Mouse (Mus musculus) kidney, embryonic 16.5 days (tissue): Measurements from ENCODE around the gene Irx5. TPM values are rescaled to one million over a fixed set of nuclear protein-coding genes. Genes with fewer than 3 reads are reported as not detected.

ENCODE experiments used
- ATAC-seq: fragments of 200-750 bp; cut with Nextera tagmentation; 2 replicates; pipeline ENCODE4 v1.8.0; 2017; ENCODE audit warnings: moderate TSS enrichment; ENCODE audit not compliant: low FRiP score, low TSS enrichment
- H3K27ac ChIP-seq: fragments of 300-500 bp; sonication (generic); 2 replicates; pipeline ENCODE4 v1.5.1; 2014; ENCODE audit warnings: low read length
- H3K27me3 ChIP-seq: fragments of 300-500 bp; sonication (generic); 2 replicates; pipeline ENCODE4 v1.6.1; 2014; ENCODE audit warnings: low read length, control low read depth, mixed read lengths; ENCODE audit not compliant: insufficient read depth
- H3K36me3 ChIP-seq: fragments of 300-500 bp; sonication (generic); 2 replicates; pipeline ENCODE4 v1.6.1; 2014; ENCODE audit warnings: low read length, control low read depth, mixed read lengths; ENCODE audit not compliant: insufficient read depth
- H3K4me1 ChIP-seq: fragments of 300-500 bp; sonication (generic); 2 replicates; pipeline ENCODE4 v1.6.1; 2014; ENCODE audit warnings: low read length, control low read depth, mixed read lengths; ENCODE audit not compliant: insufficient read depth
- H3K4me2 ChIP-seq: fragments of 300-500 bp; sonication (generic); replicated peaks from 2 replicates; pipeline ENCODE4 v1.6.1; 2014; ENCODE audit warnings: low read depth, low read length
- H3K4me3 ChIP-seq: fragments of 300-500 bp; sonication (generic); 2 replicates; pipeline ENCODE4 v1.5.1; 2014; ENCODE audit warnings: mild to moderate bottlenecking, low read length
- H3K9ac ChIP-seq: fragments of 300-500 bp; sonication (generic); replicated peaks from 2 replicates; pipeline ENCODE4 v1.6.1; 2014; ENCODE audit warnings: low read length
- H3K9me3 ChIP-seq: fragments of 300-500 bp; sonication (generic); 2 replicates; pipeline ENCODE4 v1.6.1; 2016; ENCODE audit warnings: low read length, control low read depth
- WGBS: fragments of 180-500 bp; shearing (Covaris S2); extraction: QIAGEN DNeasy Blood & Tissue Kit; methylation state at CpG from one replicate; pipeline ENCODE4 v1.1.7; 2014; 5-methylcytosine and 5-hydroxymethylcytosine counted together
- polyA plus RNA-seq: library from polyadenylated mRNA; unstranded; fragments of >200 nt; fragmentation: Nextera tagmentation; extraction: Ambion mirVana; gene quantifications from 2 replicates; pipeline ENCODE4 v1.2.1, GENCODE M21; 2015

The Irx5 gene
- polyA plus RNA-seq, 1 experiment from 2014 or later: 2.6 TPM

- Histone ChIP-seq H3K27me3 (peaks cover 85% of the 10 kb centered on the region), H3K4me3 (peak overlapping the region; percentile 73), H3K4me2 (peak overlapping the region; percentile 82), H3K9ac (peak overlapping the region; percentile 75), H3K4me1 (peaks cover 36% of the 10 kb centered on the region), H3K36me3 (no peaks in the 10 kb centered on the region), H3K9me3 (no peaks in the 10 kb centered on the region), H3K27ac (no peak overlapping the region)
- WGBS: 0% methylated on average over 21 of the region's 21 CpGs
- no peak for ATAC-seq
Observed at GRCm38 (mm10) chr8:92359833-92360082, 2.3 kb downstream of the Irx5 start.

- Histone ChIP-seq H3K9ac (peak overlapping the region; percentile 75), H3K36me3 (no peaks in the 10 kb centered on the region)
Observed at GRCm38 (mm10) chr8:92360083-92360861, 2.8 kb downstream of the Irx5 start.

GRCm38 (mm10) chr8:92361546-92362351 lies 4.3 kb downstream of the Irx5 start:
- H3K4me1 ChIP-seq: peaks cover 28% of the 10 kb centered on the region
- H3K9me3 ChIP-seq: no peaks in the 10 kb centered on the region
- no peak overlapping the region for H3K27ac ChIP-seq
- WGBS: 7% methylated on average over 25 of the region's 25 CpGs
- no peak for ATAC-seq
- H3K27me3 ChIP-seq: peaks cover 88% of the 10 kb centered on the region
- no peaks in the 10 kb centered on the region for H3K36me3 ChIP-seq
- H3K4me2 ChIP-seq: peak overlapping the region; percentile 25; the same call in 1 of the 2 replicates
- no peak overlapping the region for H3K9ac ChIP-seq
- H3K4me3 ChIP-seq: peak overlapping the region; percentile 28

More at GRCm38 (mm10) chr8:92360083-92360861, 2.8 kb downstream of the Irx5 start:
- Histone ChIP-seq H3K4me2 (peak overlapping the region; percentile 82), H3K27me3 (peaks cover 85% of the 10 kb centered on the region), H3K27ac (no peak overlapping the region), H3K4me1 (peaks cover 31% of the 10 kb centered on the region), H3K9me3 (no peaks in the 10 kb centered on the region), H3K4me3 (peak overlapping the region; percentile 73)
- ATAC-seq: no peak
- 1% methylated on average over 63 of the region's 77 CpGs for WGBS

DNA sequence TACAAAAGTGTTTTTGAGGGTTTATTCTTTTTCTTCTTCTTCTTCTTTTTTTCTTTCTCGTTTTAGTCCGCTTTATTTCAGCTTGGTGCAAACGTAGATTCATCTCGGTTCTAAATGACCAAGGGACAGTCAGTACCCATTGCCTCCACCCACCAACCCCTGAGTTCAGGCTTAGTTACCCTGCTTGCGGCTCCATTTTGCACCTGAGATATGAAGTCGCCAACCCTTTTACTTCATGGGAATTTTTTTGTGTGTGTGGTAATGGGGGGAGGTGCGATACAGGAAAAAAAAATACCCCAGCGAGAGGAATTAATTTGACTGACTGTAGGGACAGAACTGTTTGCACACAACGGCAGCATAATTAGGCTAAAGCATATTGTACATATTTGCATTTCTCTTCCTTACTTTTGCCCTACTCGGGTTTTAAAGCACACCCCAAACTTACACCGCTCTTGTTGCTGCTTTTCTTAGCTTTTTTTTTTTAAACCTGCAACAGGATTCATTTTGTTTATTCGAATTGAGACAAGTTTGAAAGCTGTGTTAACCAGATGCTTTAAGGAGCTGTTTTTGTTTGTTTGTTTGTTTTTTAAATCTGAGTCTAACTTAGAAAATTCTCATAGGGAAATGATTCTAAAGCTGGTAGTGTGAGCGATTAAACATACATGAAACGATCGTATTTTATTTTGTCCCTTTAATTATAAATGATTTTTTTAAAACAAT lies 5.1 kb downstream of the Irx5 start:
- 6% methylated on average over 15 of the region's 15 CpGs for WGBS
- Histone ChIP-seq H3K36me3 (no peaks in the 10 kb centered on the region), H3K27ac (no peak overlapping the region), H3K27me3 (peaks cover 88% of the 10 kb centered on the region), H3K4me3 (peak overlapping the region; percentile 12; the same call in 1 of the 2 replicates), H3K4me1 (peaks cover 24% of the 10 kb centered on the region), H3K4me2 (peak overlapping the region; percentile 36), H3K9me3 (no peaks in the 10 kb centered on the region), H3K9ac (no peak overlapping the region)
- no peak for ATAC-seq

GRCm38 (mm10) chr8:92363217-92364147 lies 6.1 kb downstream of the Irx5 start:
- H3K27ac ChIP-seq: no peak overlapping the region
- 5% methylated on average over 45 of the region's 45 CpGs for WGBS
- H3K9me3 ChIP-seq: no peaks in the 10 kb centered on the region
- no peak for ATAC-seq
- H3K36me3 ChIP-seq: no peaks in the 10 kb centered on the region
- H3K4me2 ChIP-seq: peak overlapping the region; percentile 40
- peaks cover 17% of the 10 kb centered on the region for H3K4me1 ChIP-seq
- H3K4me3 ChIP-seq: peak overlapping the region; percentile 17
- peaks cover 88% of the 10 kb centered on the region for H3K27me3 ChIP-seq
- H3K9ac ChIP-seq: peak overlapping the region; percentile 28; the same call in 1 of the 2 replicates

DNA sequence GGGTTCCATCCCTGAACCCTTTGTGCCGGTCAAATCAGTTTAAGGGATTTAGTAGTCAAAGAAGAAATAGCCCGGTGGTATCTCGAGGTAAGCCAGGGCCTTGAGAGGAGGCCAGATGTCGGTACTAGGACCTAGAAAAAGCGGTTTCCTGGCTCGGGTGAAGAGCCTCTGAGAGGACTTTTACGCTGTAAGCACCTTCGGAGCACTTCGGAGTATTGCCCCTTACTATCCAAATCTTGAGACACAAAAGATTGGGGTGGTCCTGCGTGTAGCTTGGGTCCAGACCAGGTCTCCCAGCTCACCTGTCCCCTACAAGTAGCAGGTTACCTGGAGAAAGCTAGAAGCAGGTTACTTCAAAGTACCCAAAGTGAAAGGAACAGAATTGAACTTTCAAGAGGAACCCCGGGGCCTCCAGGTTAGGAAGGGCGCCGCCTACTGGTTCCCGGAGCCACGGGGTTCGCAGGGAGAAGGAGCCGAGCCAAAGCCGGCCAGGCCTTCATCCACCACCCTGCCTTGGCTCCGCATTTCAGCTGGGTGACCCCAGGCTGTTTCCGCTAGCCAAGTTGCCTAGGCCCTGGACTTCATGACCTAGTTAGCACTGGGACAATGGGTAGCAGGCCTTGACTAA lies 6.8 kb downstream of the Irx5 start:
- no peaks in the 10 kb centered on the region for H3K9me3 ChIP-seq
- H3K4me2 ChIP-seq: peak overlapping the region; percentile 40
- H3K36me3 ChIP-seq: no peaks in the 10 kb centered on the region
- peak overlapping the region; percentile 15 for H3K4me3 ChIP-seq
- 6% methylated on average over 20 of the region's 20 CpGs for WGBS
- H3K27me3 ChIP-seq: peaks cover 89% of the 10 kb centered on the region
- no peak for ATAC-seq
- H3K9ac ChIP-seq: no peak overlapping the region
- H3K27ac ChIP-seq: no peak overlapping the region
- peaks cover 17% of the 10 kb centered on the region for H3K4me1 ChIP-seq

DNA sequence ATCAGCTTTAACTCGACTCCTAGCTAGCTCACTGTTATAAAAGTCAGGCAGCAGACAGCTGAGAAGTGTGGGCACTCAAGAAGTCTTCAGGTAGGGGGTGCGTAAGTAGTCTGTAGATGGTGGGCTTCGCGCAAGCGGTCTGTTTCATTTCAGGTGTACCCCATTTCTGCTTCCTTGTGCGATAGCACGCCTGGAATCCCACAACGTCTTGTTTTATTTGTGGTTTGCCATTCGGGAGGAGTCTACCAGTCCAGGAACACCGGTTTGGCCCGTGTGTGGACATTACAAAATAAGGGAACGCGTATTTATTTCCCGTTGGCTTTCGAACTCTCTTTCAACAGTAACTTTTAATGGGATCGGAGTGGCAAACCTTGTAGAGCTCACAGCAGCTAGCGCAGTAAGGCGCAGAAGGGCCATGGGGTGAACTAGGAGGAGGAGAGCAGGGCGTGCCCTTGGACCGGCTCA lies 7.4 kb downstream of the Irx5 start:
- Histone ChIP-seq H3K4me3 (0 out of 2 replicates have a peak overlapping the region, but pooled peaks have one; percentile 4), H3K27ac (no peak overlapping the region), H3K9ac (no peak overlapping the region), H3K4me1 (peaks cover 14% of the 10 kb centered on the region), H3K4me2 (peak overlapping the region; percentile 40; the same call in 1 of the 2 replicates), H3K27me3 (peaks cover 88% of the 10 kb centered on the region), H3K36me3 (no peaks in the 10 kb centered on the region), H3K9me3 (no peaks in the 10 kb centered on the region)
- no peak for ATAC-seq
- WGBS: 15% methylated on average over 20 of the region's 20 CpGs

- peaks cover 8% of the 10 kb centered on the region for H3K4me1 ChIP-seq
- no peak for ATAC-seq
- no peak overlapping the region for H3K9ac ChIP-seq
- WGBS: 7% methylated on average over 36 of the region's 36 CpGs
- H3K4me2 ChIP-seq: no peak overlapping the region; the same call in 1 of the 2 replicates
- no peak overlapping the region for H3K4me3 ChIP-seq
- no peak overlapping the region for H3K27ac ChIP-seq
- no peaks in the 10 kb centered on the region for H3K36me3 ChIP-seq
- peaks cover 88% of the 10 kb centered on the region for H3K27me3 ChIP-seq
- no peaks in the 10 kb centered on the region for H3K9me3 ChIP-seq
Observed at GRCm38 (mm10) chr8:92365241-92365943, 8.0 kb downstream of the Irx5 start.
